Mouse (Mus musculus) naive thymus-derived CD4-positive, alpha-beta T cell, adult 2 months (primary cell): ENCODE data around the gene Fgf16.

Experiments used
- DNase-seq: peaks from one replicate; pipeline ENCODE4 v3.0.0-alpha.2; 2011; ENCODE audit warnings: low read depth

Gene Fgf16

GRCm38 (mm10) chrX:105764162-105765004 lies at the start of gene Fgf16:
TSS of gene Fgf16 (plus strand) at chrX:105764279.
- peak; percentile 8 for DNase-seq

GRCm38 (mm10) chrX:105714740-105715139 lies 49.3 kb upstream of the Fgf16 start:
- DNase-seq, result no peak

- DNase-seq, result no peak
These were observed 48.2 kb upstream of the Fgf16 start for GRCm38 (mm10) chrX:105715789-105716321.

- DNase-seq, result no peak
These were observed 45.7 kb upstream of the Fgf16 start for GRCm38 (mm10) chrX:105718388-105718787.

DNA sequence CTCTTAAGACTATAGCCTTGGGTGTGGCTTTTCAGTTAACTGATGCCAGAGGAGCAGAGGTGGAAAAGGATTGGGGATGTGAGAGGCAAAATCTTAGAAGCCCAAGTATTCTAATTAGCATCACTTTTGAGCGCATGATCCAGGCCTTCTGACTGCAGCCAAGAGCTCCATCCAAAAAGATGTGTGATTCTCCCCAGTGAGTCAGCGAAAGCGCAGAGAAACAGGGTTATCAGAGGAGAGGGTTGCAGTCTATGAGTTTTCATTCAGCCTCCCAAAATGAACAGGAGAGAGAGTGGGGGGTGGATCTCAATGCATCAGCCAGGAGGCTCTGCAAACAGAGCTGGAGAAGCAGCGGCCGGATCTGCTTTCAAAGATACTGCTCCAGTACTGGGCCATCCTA lies 45.1 kb upstream of the Fgf16 start:
- DNase-seq, result no peak

DNA sequence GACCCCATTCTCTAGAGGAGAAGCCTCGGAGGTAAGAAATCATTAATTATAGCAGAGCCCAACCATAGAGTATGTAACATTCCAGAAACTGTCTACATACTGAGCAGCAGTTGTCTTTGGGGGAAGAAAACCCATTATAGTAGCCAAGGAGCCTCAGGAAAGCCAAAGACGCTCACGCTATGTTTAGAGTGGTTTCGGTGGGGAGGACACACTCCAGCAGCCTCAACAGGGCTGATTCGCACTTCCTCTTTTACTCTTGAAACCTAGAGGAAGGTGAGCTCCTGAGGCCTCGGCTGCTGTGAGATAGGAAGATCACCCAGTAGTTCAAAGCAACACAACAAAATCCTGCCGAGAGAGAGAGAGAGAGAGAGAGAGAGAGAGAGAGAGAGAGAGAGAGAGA lies 39.9 kb upstream of the Fgf16 start:
- no peak for DNase-seq

- DNase-seq, result peak; percentile 6
These were observed 1.1 kb upstream of the Fgf16 start for GRCm38 (mm10) chrX:105762847-105763527.

DNA sequence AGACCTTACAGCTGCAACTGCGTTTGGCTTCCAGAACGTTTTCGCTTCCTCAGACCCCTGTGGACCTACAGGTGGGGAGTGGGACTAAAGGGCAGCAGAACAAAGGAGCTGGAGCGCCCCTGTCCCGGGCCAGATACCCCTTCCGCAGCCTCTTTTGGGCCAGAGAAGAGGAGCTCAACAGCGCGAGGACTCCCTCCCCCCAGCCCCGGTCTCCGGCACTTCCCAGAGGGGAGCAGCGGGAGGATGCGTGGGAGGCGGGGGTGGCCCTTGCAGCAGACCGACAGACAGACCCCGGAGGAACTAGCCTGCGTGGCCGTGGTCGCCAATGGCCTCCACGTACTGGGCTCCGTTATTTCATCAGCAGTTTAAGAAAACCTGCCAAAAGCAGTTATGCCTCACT lies 467 bp upstream of the Fgf16 start:
- DNase-seq, result no peak

GRCm38 (mm10) chrX:105765005-105765706 lies 1.1 kb downstream of the Fgf16 start:
- peak; percentile 4 for DNase-seq

GRCm38 (mm10) chrX:105766013-105766412 lies 1.9 kb downstream of the Fgf16 start:
- no peak for DNase-seq

DNA sequence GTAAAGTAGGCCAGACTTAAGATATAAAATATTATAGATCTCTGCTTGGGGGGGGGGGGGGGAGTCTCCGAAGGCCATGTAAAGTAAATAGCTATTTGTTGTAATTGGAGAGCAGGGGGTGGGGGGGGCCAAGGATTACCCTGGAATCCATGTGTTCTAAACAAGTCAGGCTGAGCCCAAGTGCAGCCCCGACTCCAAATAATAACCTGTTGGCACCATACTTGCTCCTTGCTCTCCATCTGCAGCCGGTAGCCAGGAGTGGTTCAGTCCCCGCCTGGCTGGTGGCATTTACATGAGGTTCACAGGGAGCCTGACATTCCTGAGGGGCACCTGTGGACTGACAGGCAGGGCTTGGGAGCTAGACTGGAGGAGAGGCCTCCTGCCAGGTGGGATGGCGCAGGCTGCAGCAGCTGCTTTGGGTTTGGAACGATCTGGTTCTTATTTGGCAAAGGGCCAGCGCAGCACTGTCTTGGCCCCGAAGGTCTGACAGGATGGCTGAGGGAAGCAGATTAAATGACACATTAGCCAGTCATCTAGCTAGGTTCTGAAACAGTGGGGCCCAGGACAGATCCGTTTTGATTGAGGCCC lies 3.2 kb downstream of the Fgf16 start:
- DNase-seq, result no peak

GRCm38 (mm10) chrX:105767932-105768331 lies 3.9 kb downstream of the Fgf16 start:
- DNase-seq, result no peak

GRCm38 (mm10) chrX:105773281-105773680 lies 9.2 kb downstream of the Fgf16 start:
- no peak for DNase-seq

DNA sequence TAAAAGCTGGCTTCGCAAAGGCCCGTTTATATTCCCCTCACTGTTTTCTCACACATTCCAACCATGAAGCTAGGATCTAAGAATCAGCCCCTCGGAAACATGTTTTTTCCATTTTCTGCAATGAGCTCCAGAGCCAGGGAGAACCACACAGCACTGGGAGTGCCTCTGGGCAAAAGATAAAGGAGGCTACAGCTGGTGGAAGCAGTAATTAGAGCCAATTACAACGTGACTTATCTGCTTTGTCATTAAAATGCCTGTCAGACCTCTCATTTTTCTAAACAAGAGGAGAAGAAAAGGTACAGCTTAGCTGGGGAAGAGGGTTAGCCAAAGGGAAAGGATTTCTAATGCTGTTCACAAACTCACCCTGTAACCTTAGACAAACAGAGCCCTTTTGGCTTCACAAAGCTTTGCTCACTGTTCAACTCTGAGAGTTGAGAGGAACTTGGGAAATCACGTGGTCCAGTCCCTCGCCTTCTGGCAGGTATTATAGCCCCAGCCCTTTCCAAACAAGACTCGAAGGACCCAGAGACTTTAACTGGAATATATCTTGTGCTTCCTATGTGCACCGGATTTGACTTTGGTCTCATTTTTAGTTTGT lies 30.8 kb downstream of the Fgf16 start:
- no peak for DNase-seq

- DNase-seq, result no peak
These were observed 60.4 kb downstream of the Fgf16 start for GRCm38 (mm10) chrX:105824462-105824861.
